Mouse (Mus musculus) embryonic fibroblast, embryonic 13.5 days (primary cell): ENCODE data around the gene Crk.

Experiments used
- CTCF ChIP-seq: IDR thresholded peaks from 2 replicates; pipeline ENCODE4 v1.5.1; 2011; ENCODE audit warnings: mild to moderate bottlenecking, control low read depth, low read length, moderate library complexity, borderline replicate concordance; ENCODE audit not compliant: insufficient read depth
- POLR2A ChIP-seq: IDR thresholded peaks from 2 replicates; pipeline ENCODE4 v1.6.1; 2011; ENCODE audit warnings: low read depth, mild to moderate bottlenecking, control low read depth, low read length, moderate library complexity

- TF ChIP-seq CTCF, result no peak
- TF ChIP-seq POLR2A, result no peak
These were observed 16.9 kb upstream of the Crk start for GRCm38 (mm10) chr11:75662131-75662530.
